Mouse (Mus musculus): Measurements from ENCODE around the gene Vmn1r199. TPM values are rescaled to one million over a fixed set of nuclear protein-coding genes. Genes with fewer than 3 reads are reported as not detected.
"Not testable (repeated sequence)": the region's sequence is repeated elsewhere in the genome, so short reads cannot be mapped to it uniquely, and the experiment has no call there.

Vmn1r199 gene
- not detected for total RNA-seq (2021)
- long read RNA-seq, experiment 1, result 0 reads
- long read RNA-seq, experiment 2, result 0 reads

DNA sequence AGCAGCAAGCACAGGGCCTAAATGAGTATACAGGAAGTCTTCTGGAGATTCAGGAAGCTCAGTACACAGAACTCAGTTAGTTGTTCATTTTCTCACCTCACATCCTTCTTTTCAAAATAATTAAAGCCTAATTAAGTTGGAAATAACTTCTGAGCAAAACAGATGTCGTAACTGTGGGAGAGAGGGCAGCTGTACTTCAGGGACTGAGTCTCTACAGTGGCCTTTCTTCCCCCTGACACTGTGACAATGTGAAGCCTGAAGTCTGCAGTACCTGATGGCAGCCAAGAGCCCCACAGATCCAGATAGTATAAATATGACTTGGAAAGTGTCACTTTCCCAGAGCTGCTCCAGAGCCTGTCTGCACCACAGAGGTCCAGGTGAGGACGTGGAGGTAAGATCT, at the start of gene Vmn1r199:
Gene Vmn1r199, plus strand, starts transcription at position 301 of the 400 bp plus-strand sequence.
- DNase-seq, result no peak

DNA sequence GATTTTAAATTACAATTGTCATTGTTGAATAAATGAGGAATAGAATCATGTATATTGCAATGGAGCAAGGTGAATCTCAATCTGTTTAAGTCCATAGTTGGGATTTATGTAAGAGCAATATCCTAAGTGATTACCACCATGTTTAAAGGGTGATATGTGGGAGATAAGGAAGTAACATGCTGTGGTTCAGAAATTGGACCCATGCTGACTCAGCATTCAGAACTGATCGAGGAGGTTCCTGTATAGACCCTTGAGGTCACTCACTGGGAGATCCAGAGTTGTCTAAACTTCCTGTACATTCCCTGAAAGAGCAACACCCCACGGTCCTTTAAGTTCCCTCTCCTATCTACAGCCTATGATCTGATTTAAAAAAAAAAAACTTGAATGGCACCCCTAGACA, 46.3 kb upstream of the Vmn1r199 start:
- DNase-seq, result no peak

DNA sequence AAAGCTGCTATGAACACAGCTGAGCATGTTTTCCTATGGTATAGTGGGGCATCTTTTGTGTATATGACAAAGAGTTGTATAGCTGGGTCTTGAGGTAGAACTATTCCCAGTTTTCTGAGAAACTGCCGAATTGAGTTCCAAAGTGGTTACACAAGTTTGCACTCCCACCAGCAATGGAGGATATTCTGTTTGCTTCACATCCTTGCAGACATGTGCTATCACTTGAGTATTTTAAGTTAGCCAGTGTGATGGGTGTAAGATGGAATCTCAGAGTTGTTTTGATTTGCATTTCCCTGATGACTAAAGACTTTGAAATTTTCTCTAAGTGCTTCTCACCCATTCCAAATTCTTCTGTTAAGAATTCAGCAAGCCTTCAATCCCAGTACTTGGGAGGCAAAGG, 44.1 kb upstream of the Vmn1r199 start:
- DNase-seq, result no peak

DNA sequence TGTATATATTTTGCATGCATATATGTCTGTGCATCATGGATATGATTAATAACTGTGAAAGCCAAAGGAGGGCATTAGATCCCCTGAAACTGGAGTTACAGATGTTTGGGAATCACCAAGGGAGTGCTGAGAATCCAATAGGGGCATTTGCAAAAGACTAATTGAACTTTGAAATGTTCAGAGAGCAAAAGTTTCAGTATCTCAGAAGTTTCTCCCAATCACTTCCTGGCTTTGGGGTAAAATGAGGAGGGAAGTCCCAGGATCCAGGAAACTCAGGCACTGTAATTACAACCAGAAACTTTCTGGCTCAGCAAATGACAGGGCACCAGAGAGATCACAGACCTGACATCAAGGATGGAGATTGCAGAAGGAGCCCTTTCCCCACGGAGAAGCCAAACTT, 29.6 kb upstream of the Vmn1r199 start, which contains the start of gene Vmn1r198:
Gene Vmn1r198, plus strand, starts transcription at position 301 of the 400 bp plus-strand sequence.
- no peak for DNase-seq

DNA sequence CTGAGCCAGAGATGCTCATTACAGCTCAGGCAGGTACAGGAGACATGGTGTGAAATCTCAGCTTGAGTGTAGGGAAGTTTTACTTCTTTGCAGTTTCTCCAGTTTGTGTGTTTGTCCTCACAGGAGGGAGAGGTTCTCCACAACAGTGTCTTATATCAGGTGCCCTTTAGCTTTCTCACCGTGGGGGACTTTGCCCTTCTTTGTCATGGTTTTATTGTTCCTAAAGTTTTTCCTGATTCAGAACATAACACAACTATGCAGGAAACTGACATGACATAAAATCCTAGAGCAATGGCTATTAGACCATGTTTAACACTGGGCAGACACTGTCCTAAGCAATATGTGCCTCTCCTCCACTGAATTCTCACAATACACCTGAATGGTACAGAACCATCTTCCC, 28.8 kb upstream of the Vmn1r199 start:
- no peak for DNase-seq

DNA sequence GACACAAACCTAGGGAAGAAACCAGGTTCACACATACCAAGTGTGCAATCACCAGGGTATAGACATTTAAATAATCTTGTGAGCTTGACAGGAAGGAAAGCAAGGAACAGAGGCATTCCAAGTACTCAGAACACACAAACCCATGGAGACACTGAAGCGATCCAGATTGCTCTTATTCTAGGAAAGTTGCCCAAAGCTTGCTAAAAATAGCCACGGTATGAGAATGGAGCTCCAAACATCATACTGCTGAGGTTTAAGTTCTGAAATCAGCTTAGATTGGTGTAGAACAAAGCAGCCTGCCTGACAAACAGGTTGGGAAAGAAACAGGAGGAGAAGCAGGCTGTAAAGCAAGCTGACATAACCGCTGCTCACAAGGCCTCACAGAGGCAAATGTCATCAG, 1.5 kb downstream of the Vmn1r199 start:
- not testable (repeated sequence) for DNase-seq

DNA sequence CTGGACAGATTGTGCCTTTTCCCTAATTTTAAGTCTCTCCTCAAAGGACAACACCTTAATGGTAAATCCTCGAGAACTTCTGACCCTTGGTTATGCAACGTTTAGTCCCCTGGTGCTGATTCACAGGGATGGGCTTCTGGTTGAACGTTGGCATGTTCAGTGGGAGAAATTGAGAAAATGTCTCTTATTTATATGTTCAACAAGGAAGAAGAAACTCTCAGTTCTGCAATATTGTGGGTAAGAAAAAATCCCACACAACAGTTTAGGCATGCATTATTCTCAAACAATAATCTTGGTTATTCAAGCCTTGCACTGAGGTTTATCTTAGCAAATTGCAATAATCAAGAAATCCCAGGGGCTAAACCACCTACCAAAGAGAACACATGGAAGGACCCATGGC, 3.8 kb downstream of the Vmn1r199 start:
- no peak for DNase-seq

DNA sequence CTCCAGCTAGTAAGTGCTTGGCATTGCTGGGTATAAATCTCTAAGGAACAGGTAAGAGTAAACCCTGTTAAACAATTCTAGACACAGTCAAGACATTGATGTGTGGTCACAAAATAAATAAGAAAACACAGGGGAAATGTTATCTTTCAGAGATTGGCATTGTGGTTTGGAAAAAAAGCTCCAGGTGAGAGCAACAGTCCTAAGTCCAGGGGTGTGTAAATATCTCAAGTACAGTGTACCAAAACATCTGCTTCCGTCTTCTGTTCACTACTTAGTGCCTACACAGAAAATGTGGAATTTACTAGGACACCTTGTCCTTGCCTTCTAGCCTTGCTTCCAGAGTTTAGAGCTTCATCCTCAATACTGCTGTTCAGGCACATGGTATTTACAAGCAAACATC, 7.4 kb downstream of the Vmn1r199 start:
- DNase-seq, result no peak

DNA sequence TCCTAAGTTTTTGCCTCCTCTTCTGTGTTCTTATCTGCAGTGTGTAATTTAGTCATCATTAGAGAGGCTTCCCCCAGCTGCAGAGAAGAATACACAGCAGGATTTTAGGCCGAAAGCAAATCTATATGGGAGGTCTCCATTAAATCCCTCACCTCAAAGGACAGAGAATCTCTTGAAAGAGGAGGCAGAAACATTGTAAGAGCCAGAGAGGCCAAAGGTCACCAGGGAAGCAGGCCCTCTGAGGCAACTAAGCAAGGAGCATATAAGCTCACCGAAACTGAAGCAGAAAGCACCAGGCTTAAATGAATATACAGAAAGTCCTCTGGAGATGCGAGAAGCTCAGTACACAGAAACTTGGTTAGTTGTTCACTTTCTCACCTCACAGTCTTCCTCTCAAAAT, 10.5 kb downstream of the Vmn1r199 start, which contains the start of gene Vmn1r200:
Gene Vmn1r200, plus strand, starts transcription at position 301 of the 400 bp plus-strand sequence.
- no peak for DNase-seq

DNA sequence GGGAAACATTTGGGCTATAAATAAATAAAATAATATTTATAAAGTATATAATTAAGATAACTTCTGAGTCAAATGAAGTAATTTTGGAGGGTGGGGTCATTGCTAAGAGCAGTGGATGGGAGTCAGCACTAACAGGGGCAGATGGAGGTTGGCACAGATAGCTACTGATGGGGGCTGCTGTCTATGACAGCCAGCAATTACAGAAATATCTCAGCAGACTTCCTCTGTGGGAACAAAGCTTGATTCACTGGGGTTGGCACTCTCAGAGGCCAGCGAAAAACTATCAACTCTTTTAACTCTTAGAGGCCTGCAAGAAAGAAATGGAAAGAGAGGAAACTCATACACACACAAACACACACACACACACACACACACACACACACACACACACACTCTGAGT, 23.4 kb downstream of the Vmn1r199 start:
- DNase-seq, result no peak

Other genes with a start within 250 kb of the Vmn1r199 start
- gene Vmn1r191, start 195.8 kb upstream of the Vmn1r199 start, total RNA-seq (2021), result not detected
- not detected for gene Vmn1r192, start 188.7 kb upstream of the Vmn1r199 start, total RNA-seq (2021)
- gene Vmn1r193, start 156.7 kb upstream of the Vmn1r199 start, total RNA-seq (2021), result not detected
- not detected for gene Vmn1r194, start 135.6 kb upstream of the Vmn1r199 start, total RNA-seq (2021)
- not detected for gene Vmn1r195, start 109.3 kb upstream of the Vmn1r199 start, total RNA-seq (2021)
- not detected for gene Vmn1r196, start 89.9 kb upstream of the Vmn1r199 start, total RNA-seq (2021)
- gene Vmn1r197, start 55.2 kb upstream of the Vmn1r199 start, total RNA-seq (2021), result not detected
- not detected for gene Vmn1r198, start 29.5 kb upstream of the Vmn1r199 start, total RNA-seq (2021)
- not detected for gene Vmn1r200, start 10.6 kb downstream of the Vmn1r199 start, total RNA-seq (2021)
- not detected for gene Vmn1r201, start 92.1 kb downstream of the Vmn1r199 start, total RNA-seq (2021)
- gene Vmn1r202, start 125.6 kb downstream of the Vmn1r199 start, total RNA-seq (2021), result not detected
- gene Vmn1r203, start 138.3 kb downstream of the Vmn1r199 start, total RNA-seq (2021), result not detected
- not detected for gene Vmn1r204, start 173.4 kb downstream of the Vmn1r199 start, total RNA-seq (2021)
- gene Vmn1r205, start 213.2 kb downstream of the Vmn1r199 start, total RNA-seq (2021), result not detected
- gene Vmn1r206, start 244.4 kb downstream of the Vmn1r199 start, total RNA-seq (2021), result not detected